Mouse (Mus musculus): ENCODE results near the gene Atoh8.

DNA sequence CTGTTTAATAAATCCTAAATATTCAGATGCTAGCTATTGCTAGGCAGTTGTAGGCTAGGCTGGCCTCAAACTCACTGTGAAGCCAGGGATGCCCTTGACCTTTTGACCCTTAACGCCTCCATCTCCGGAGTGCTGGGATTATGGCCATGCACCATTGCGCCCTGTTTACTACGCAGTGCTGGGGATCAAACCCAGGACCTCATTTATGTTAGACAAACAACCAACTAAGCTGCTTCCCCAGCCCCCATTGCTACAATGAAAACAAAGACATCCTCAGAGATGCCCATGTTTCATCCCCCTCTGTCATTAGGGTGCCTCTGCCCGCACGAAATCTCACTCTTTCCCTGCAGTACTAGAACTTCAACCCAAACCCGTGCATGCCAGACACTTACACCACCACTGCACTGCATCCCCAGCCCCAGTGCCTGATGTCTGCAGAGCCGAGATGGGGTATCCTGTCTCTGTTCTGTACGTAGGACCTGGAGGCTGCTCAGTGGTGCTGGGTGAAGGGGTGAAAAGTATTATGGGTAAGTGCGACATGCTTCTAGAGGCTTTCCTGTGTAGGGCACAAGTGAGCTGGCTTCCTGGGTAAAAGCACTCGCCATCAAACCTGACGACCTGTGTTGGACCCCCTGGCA lies 26.4 kb upstream of the Atoh8 start:
- no peak for TF ChIP-seq CTCF (conservative IDR thresholded peaks at IDR 0.05; ENCODE audit: low read length)
- no peak for TF ChIP-seq POU5F1 (IDR thresholded peaks at IDR 0.05; ENCODE audit: borderline replicate concordance, low read length)
